Mouse (Mus musculus) MEL (cell line): ENCODE measurements around the gene Sardh. TPM values are rescaled to one million over a fixed set of nuclear protein-coding genes. Genes with fewer than 3 reads are reported as not detected.

Experiments
- DNase-seq: peaks from one replicate; pipeline ENCODE4 v3.0.0; 2011; ENCODE audit warnings: low read depth, low spot score
- H3K27ac ChIP-seq: 2 replicates; pipeline ENCODE4 v1.5.1; 2012; ENCODE audit warnings: low read depth, mild to moderate bottlenecking, control low read depth, low read length, moderate library complexity; ENCODE audit not compliant: control insufficient read depth
- H3K27me3 ChIP-seq, 2 experiments: fragments of 150-350 bp in 1 of 2; sonication (generic) in 1 of 2; 2 replicates each; pipeline ENCODE4 v1.6.1; 2012; ENCODE audit warnings: low read length in 2 of 2, mild to moderate bottlenecking in 2 of 2, improper control_type of control experiment in 1 of 2, moderate library complexity in 1 of 2; ENCODE audit not compliant: insufficient read depth in 2 of 2, control insufficient read depth in 1 of 2
- H3K36me3 ChIP-seq, 2 experiments: 2 replicates each; pipeline ENCODE4 v1.6.1; 2012 to 2014; ENCODE audit warnings: low read length in 2 of 2, improper control_type of control experiment in 1 of 2, inconsistent platforms in 1 of 2, mild to moderate bottlenecking in 1 of 2; ENCODE audit not compliant: insufficient read depth in 2 of 2, control insufficient read depth in 1 of 2
- H3K4me1 ChIP-seq, 2 experiments: fragments of 150-350 bp in 1 of 2; sonication (generic) in 1 of 2; 2 replicates each; pipeline ENCODE4 v1.6.1; 2012; ENCODE audit warnings: low read length in 2 of 2, improper control_type of control experiment in 1 of 2, mild to moderate bottlenecking in 1 of 2; ENCODE audit not compliant: insufficient read depth in 2 of 2, control insufficient read depth in 1 of 2
- H3K4me3 ChIP-seq, 2 experiments: fragments of 150-350 bp in 1 of 2; sonication (generic) in 1 of 2; 2 replicates each; pipeline ENCODE4 v1.5.1; 2012; ENCODE audit warnings: low read depth in 2 of 2, low read length in 2 of 2, mild to moderate bottlenecking in 2 of 2, moderate library complexity in 2 of 2, control low read depth in 1 of 2, improper control_type of control experiment in 1 of 2; ENCODE audit not compliant: control insufficient read depth in 1 of 2, insufficient read depth in 1 of 2
- H3K79me2 ChIP-seq: 2 replicates; pipeline ENCODE4 v1.6.1; 2012; ENCODE audit warnings: mild to moderate bottlenecking, low read length, moderate library complexity; ENCODE audit not compliant: control insufficient read depth, poor library complexity, insufficient read depth
- H3K9ac ChIP-seq: 2 replicates; pipeline ENCODE4 v1.6.1; 2012; ENCODE audit warnings: low read depth, mild to moderate bottlenecking, control low read depth, low read length, moderate library complexity; ENCODE audit not compliant: control insufficient read depth, poor library complexity, severe bottlenecking
- H3K9me3 ChIP-seq: fragments of 150-350 bp; sonication (generic); replicated peaks from 2 replicates; pipeline ENCODE4 v1.6.1; 2012; ENCODE audit warnings: mild to moderate bottlenecking, low read length, improper control_type of control experiment, moderate library complexity; ENCODE audit not compliant: insufficient read depth
- BHLHE40 ChIP-seq: IDR thresholded peaks from 2 replicates; pipeline ENCODE4 v1.6.1; 2012; ENCODE audit warnings: low read depth, mild to moderate bottlenecking, inconsistent platforms, low read length, improper control_type of control experiment, borderline replicate concordance
- ELF1 ChIP-seq: IDR thresholded peaks from 2 replicates; pipeline ENCODE4 v1.6.1; 2014; ENCODE audit warnings: low read depth, mild to moderate bottlenecking, inconsistent platforms, low read length, improper control_type of control experiment, moderate library complexity
- EP300 ChIP-seq, 2 experiments: IDR thresholded peaks; 2 replicates each; pipeline ENCODE4 v1.6.1; 2011; ENCODE audit warnings: improper control_type of control experiment in 2 of 2, low read length in 2 of 2, low read depth in 1 of 2, mild to moderate bottlenecking in 1 of 2
- ETS1 ChIP-seq: IDR thresholded peaks from 2 replicates; pipeline ENCODE4 v1.6.1; 2012; ENCODE audit warnings: low read depth, mild to moderate bottlenecking, inconsistent platforms, low read length, improper control_type of control experiment, moderate library complexity
- GABPA ChIP-seq: IDR thresholded peaks from 2 replicates; pipeline ENCODE4 v1.6.1; 2012; ENCODE audit warnings: low read depth, mild to moderate bottlenecking, inconsistent platforms, low read length, improper control_type of control experiment, moderate library complexity
- GATA1 ChIP-seq: IDR thresholded peaks from 2 replicates; pipeline ENCODE4 v1.6.1; 2011; ENCODE audit warnings: low read depth, low read length, improper control_type of control experiment
- MAX ChIP-seq: IDR thresholded peaks from 2 replicates; pipeline ENCODE4 v1.6.1; 2011; ENCODE audit warnings: low read length, improper control_type of control experiment
- MAZ ChIP-seq: IDR thresholded peaks from 2 replicates; pipeline ENCODE4 v1.6.1; 2012; ENCODE audit warnings: low read depth, mild to moderate bottlenecking, inconsistent platforms, low read length, improper control_type of control experiment
- MEF2A ChIP-seq: IDR thresholded peaks from 2 replicates; pipeline ENCODE4 v1.6.1; 2014; ENCODE audit warnings: low read depth, mild to moderate bottlenecking, inconsistent platforms, low read length, improper control_type of control experiment; ENCODE audit not compliant: poor library complexity, insufficient replicate concordance, severe bottlenecking; ENCODE audit errors: extremely low read depth
- MXI1 ChIP-seq: IDR thresholded peaks from 2 replicates; pipeline ENCODE4 v1.6.1; 2011; ENCODE audit warnings: mild to moderate bottlenecking, low read depth, low read length, improper control_type of control experiment
- MYC ChIP-seq: IDR thresholded peaks from 2 replicates; pipeline ENCODE4 v1.6.1; 2011; ENCODE audit warnings: low read depth, mild to moderate bottlenecking, low read length, improper control_type of control experiment, moderate library complexity
- NELFE ChIP-seq: IDR thresholded peaks from 2 replicates; pipeline ENCODE4 v1.6.1; 2011; ENCODE audit warnings: low read depth, low read length, improper control_type of control experiment
- POLR2A ChIP-seq, 2 experiments: IDR thresholded peaks; 2 replicates each; pipeline ENCODE4 v1.6.1; 2011 to 2012; ENCODE audit warnings: low read length in 2 of 2, mild to moderate bottlenecking in 2 of 2, control low read depth in 1 of 2, improper control_type of control experiment in 1 of 2, low read depth in 1 of 2, moderate library complexity in 1 of 2; ENCODE audit not compliant: control insufficient read depth in 1 of 2, insufficient read depth in 1 of 2, poor library complexity in 1 of 2
- POLR2AphosphoS2 ChIP-seq: IDR thresholded peaks from 2 replicates; pipeline ENCODE4 v1.6.1; 2011; ENCODE audit warnings: low read length, improper control_type of control experiment
- POLR2AphosphoS5 ChIP-seq: IDR thresholded peaks from 2 replicates; pipeline ENCODE4 v1.6.1; 2012; ENCODE audit warnings: low read depth, borderline replicate concordance, mild to moderate bottlenecking, inconsistent platforms, low read length, moderate library complexity, mixed read lengths
- RAD21 ChIP-seq: IDR thresholded peaks from 2 replicates; pipeline ENCODE4 v1.6.1; 2011; ENCODE audit warnings: mild to moderate bottlenecking, low read depth, low read length, improper control_type of control experiment
- SIN3A ChIP-seq: IDR thresholded peaks from 2 replicates; pipeline ENCODE4 v1.6.1; 2012; ENCODE audit warnings: low read length, improper control_type of control experiment, inconsistent platforms
- TAL1 ChIP-seq: IDR thresholded peaks from 2 replicates; pipeline ENCODE4 v1.6.1; 2012; ENCODE audit warnings: mild to moderate bottlenecking, inconsistent platforms, low read length, moderate library complexity, mixed read lengths
- TBP ChIP-seq: IDR thresholded peaks from 2 replicates; pipeline ENCODE4 v1.8.0; 2011; ENCODE audit warnings: low read depth, low read length, improper control_type of control experiment
- TCF12 ChIP-seq: IDR thresholded peaks from 2 replicates; pipeline ENCODE4 v1.6.1; 2014; ENCODE audit warnings: low read depth, mild to moderate bottlenecking, inconsistent platforms, low read length, improper control_type of control experiment, moderate library complexity
- UBTF ChIP-seq: IDR thresholded peaks from 2 replicates; pipeline ENCODE4 v1.6.1; 2012; ENCODE audit warnings: low read depth, mild to moderate bottlenecking, inconsistent platforms, low read length, improper control_type of control experiment, moderate library complexity, borderline replicate concordance; ENCODE audit not compliant: insufficient read depth
- USF1 ChIP-seq: IDR thresholded peaks from 2 replicates; pipeline ENCODE4 v1.6.1; 2014; ENCODE audit warnings: low read depth, mild to moderate bottlenecking, inconsistent platforms, low read length, improper control_type of control experiment, moderate library complexity
- ZC3H11A ChIP-seq: IDR thresholded peaks from 2 replicates; pipeline ENCODE4 v1.6.1; 2012; ENCODE audit warnings: low read depth, mild to moderate bottlenecking, inconsistent platforms, low read length, improper control_type of control experiment
- ZKSCAN1 ChIP-seq: IDR thresholded peaks from 2 replicates; pipeline ENCODE4 v1.6.1; 2012; ENCODE audit warnings: low read depth, mild to moderate bottlenecking, inconsistent platforms, low read length, improper control_type of control experiment, moderate library complexity
- ZNF384 ChIP-seq: IDR thresholded peaks from 2 replicates; pipeline ENCODE4 v1.6.1; 2012; ENCODE audit warnings: low read depth, mild to moderate bottlenecking, inconsistent platforms, low read length, improper control_type of control experiment
- polyA plus RNA-seq, 2 experiments: library from polyadenylated mRNA; stranded (reverse) in 1 of 2; unstranded in 1 of 2; fragments of >175 nt in 1 of 2; fragments of >200 nt in 1 of 2; gene quantifications; 2 replicates each; pipeline versions ENCODE4 v1.2.1 to v1.2.4; 2012; ENCODE audit warnings: low replicate concordance in 2 of 2, low read depth in 1 of 2; ENCODE audit not compliant: insufficient read length in 2 of 2, insufficient read depth in 1 of 2, missing spikeins in 1 of 2
- total RNA-seq: library from RNA; depleted of rRNA; stranded (reverse); fragments of 300-350 nt; gene quantifications from 2 replicates; pipeline ENCODE4 v1.2.3, GENCODE M21; 2012

The Sardh gene
- total and polyA plus RNA-seq, 3 experiments: 0.19 to 0.23 TPM; not detected in 1

- no peak overlapping the region for H3K9ac ChIP-seq
- no peak for DNase-seq
- H3K4me3 ChIP-seq: no peak overlapping the region
- TF ChIP-seq POLR2AphosphoS5 (no peak), SIN3A (no peak), ZNF384 (no peak), GATA1 (no peak), RAD21 (no peak), MAX (no peak), EP300 (IDR thresholded peaks at IDR 0.05; ENCODE audit: low read depth in 1 of 2, low read length in 2 of 2) (no peak), MXI1 (no peak), MAZ (no peak), TBP (no peak), USF1 (no peak), ZKSCAN1 (no peak), BHLHE40 (no peak), POLR2A (IDR thresholded peaks at IDR 0.05; ENCODE audit: control insufficient read depth in 1 of 2, insufficient read depth in 1 of 2, low read depth in 1 of 2, low read length in 2 of 2, poor library complexity in 1 of 2) (no peak), MYC (no peak), MEF2A (no peak), POLR2AphosphoS2 (no peak), ELF1 (no peak), TCF12 (no peak), NELFE (no peak)
- no peaks in the 10 kb centered on the region for H3K27me3 ChIP-seq
- H3K36me3 ChIP-seq: no peaks in the 10 kb centered on the region
- no peak overlapping the region for H3K27ac ChIP-seq
- H3K4me1 ChIP-seq: no peaks in the 10 kb centered on the region
- no peaks in the 10 kb centered on the region for H3K9me3 ChIP-seq
- H3K79me2 ChIP-seq: no peaks in the 10 kb centered on the region
Measured at GRCm38 (mm10) chr2:27209816-27210215, 38.3 kb downstream of the Sardh start.

- DNase-seq: no peak
- no peak overlapping the region for H3K4me3 ChIP-seq
- no peaks in the 10 kb centered on the region for H3K4me1 ChIP-seq
- H3K9ac ChIP-seq: no peak overlapping the region
- TF ChIP-seq ETS1 (no peak), MAZ (no peak), MXI1 (no peak), ZC3H11A (no peak), TBP (no peak), TAL1 (no peak), ZNF384 (no peak), GABPA (no peak), MEF2A (no peak), UBTF (no peak), POLR2AphosphoS5 (no peak)
- no peaks in the 10 kb centered on the region for H3K79me2 ChIP-seq
- no peaks in the 10 kb centered on the region for H3K36me3 ChIP-seq
- no peaks in the 10 kb centered on the region for H3K9me3 ChIP-seq
- H3K27me3 ChIP-seq: no peaks in the 10 kb centered on the region
- no peak overlapping the region for H3K27ac ChIP-seq
Measured at GRCm38 (mm10) chr2:27209370-27209769, 38.8 kb downstream of the Sardh start.
